Mouse (Mus musculus): ENCODE measurements around the gene Gjb6. TPM values are rescaled to one million over a fixed set of nuclear protein-coding genes. Genes with fewer than 3 reads are reported as not detected.

Gjb6 gene
- total RNA-seq (2021), result not detected
- long read RNA-seq, experiment 1, result 0 reads
- long read RNA-seq, experiment 2, result 0 reads

- DNase-seq (ENCODE audit: low spot score in 2 of 2), result no peak
These were observed at the start of gene Gjb6 for GRCm38 (mm10) chr14:57133161-57133661. Gene Gjb6 (minus strand): TSS chr14:57133611.

- DNase-seq (ENCODE audit: low spot score in 2 of 2), result no peak
These were observed 32.1 kb upstream of the Gjb6 start for GRCm38 (mm10) chr14:57165493-57165892.

GRCm38 (mm10) chr14:57161833-57162232, 28.4 kb upstream of the Gjb6 start:
- no peak for DNase-seq (ENCODE audit: low spot score in 2 of 2)

GRCm38 (mm10) chr14:57161201-57161600, 27.8 kb upstream of the Gjb6 start:
- peak in 1 of 2 experiments; percentile 6 for DNase-seq (ENCODE audit: low spot score in 2 of 2)

- no peak for DNase-seq (ENCODE audit: low spot score in 2 of 2)
These were observed 21.5 kb upstream of the Gjb6 start for GRCm38 (mm10) chr14:57154916-57155315.

- no peak for DNase-seq (ENCODE audit: low spot score in 2 of 2)
These were observed 12.3 kb upstream of the Gjb6 start for GRCm38 (mm10) chr14:57145741-57146140.

- no peak for DNase-seq (ENCODE audit: low spot score in 2 of 2)
These were observed 1.9 kb upstream of the Gjb6 start for GRCm38 (mm10) chr14:57135265-57135664.

- DNase-seq (ENCODE audit: low spot score in 2 of 2), result no peak
These were observed 6.0 kb downstream of the Gjb6 start for GRCm38 (mm10) chr14:57127383-57127782.

GRCm38 (mm10) chr14:57122295-57122694, 11.1 kb downstream of the Gjb6 start:
- no peak for DNase-seq (ENCODE audit: low spot score in 2 of 2)

- no peak for DNase-seq (ENCODE audit: low spot score in 2 of 2)
These were observed 17.4 kb downstream of the Gjb6 start, which contains the start of gene Gm4491 for GRCm38 (mm10) chr14:57115823-57116544. Gene Gm4491 (minus strand): TSS chr14:57115883.

GRCm38 (mm10) chr14:57109194-57109593, 24.2 kb downstream of the Gjb6 start:
- no peak for DNase-seq (ENCODE audit: low spot score in 2 of 2)

- DNase-seq (ENCODE audit: low spot score in 2 of 2), result no peak
These were observed 25.5 kb downstream of the Gjb6 start for GRCm38 (mm10) chr14:57107916-57108315.

- no peak for DNase-seq (ENCODE audit: low spot score in 2 of 2)
These were observed 26.3 kb downstream of the Gjb6 start for GRCm38 (mm10) chr14:57107091-57107490.

- no peak for DNase-seq (ENCODE audit: low spot score in 2 of 2)
These were observed 27.7 kb downstream of the Gjb6 start for GRCm38 (mm10) chr14:57105721-57106120.

- DNase-seq (ENCODE audit: low spot score in 2 of 2), result no peak
These were observed 28.3 kb downstream of the Gjb6 start for GRCm38 (mm10) chr14:57105111-57105510.

- peak; percentile 28 to 43 for DNase-seq (ENCODE audit: low spot score in 2 of 2)
These were observed 29.0 kb downstream of the Gjb6 start, which contains the start of gene Gjb2 for GRCm38 (mm10) chr14:57104106-57105023. Gene Gjb2 (minus strand): TSS chr14:57104702.

GRCm38 (mm10) chr14:57103711-57104105, 29.7 kb downstream of the Gjb6 start:
- DNase-seq (ENCODE audit: low spot score in 2 of 2), result peak; percentile 16 to 28

GRCm38 (mm10) chr14:57103121-57103520, 30.3 kb downstream of the Gjb6 start:
- DNase-seq (ENCODE audit: low spot score in 2 of 2), result no peak

- DNase-seq (ENCODE audit: low spot score in 2 of 2), result no peak
These were observed 31.8 kb downstream of the Gjb6 start for GRCm38 (mm10) chr14:57101623-57102022.

- DNase-seq (ENCODE audit: low spot score in 2 of 2), result no peak
These were observed 37.6 kb downstream of the Gjb6 start for GRCm38 (mm10) chr14:57095855-57096254.

GRCm38 (mm10) chr14:57093029-57093428, 40.4 kb downstream of the Gjb6 start:
- peak; percentile 27 to 35 for DNase-seq (ENCODE audit: low spot score in 2 of 2)

- no peak for DNase-seq (ENCODE audit: low spot score in 2 of 2)
These were observed 43.4 kb downstream of the Gjb6 start for GRCm38 (mm10) chr14:57090001-57090400.
